Mouse (Mus musculus) heart, embryonic 13.5 days (tissue): ENCODE results near the gene Crcp. TPM values are rescaled to one million over a fixed set of nuclear protein-coding genes. Genes with fewer than 3 reads are reported as not detected.

ENCODE experiments used
- ATAC-seq: fragments of 200-750 bp; cut with Nextera tagmentation; 2 replicates; pipeline ENCODE4 v1.8.0; 2017; ENCODE audit warnings: moderate TSS enrichment; ENCODE audit not compliant: insufficient number of reproducible peaks, low FRiP score, low TSS enrichment; ENCODE audit errors: extremely low read depth
- H3K27ac ChIP-seq: fragments of 300-500 bp; sonication (generic); replicated peaks from 2 replicates; pipeline ENCODE4 v1.5.1; 2015; ENCODE audit warnings: moderate library complexity, mild to moderate bottlenecking, inconsistent platforms
- H3K27me3 ChIP-seq: fragments of 300-500 bp; sonication (generic); replicated peaks from 2 replicates; pipeline ENCODE4 v1.6.1; 2015; ENCODE audit warnings: mild to moderate bottlenecking, inconsistent platforms
- H3K36me3 ChIP-seq: fragments of 300-500 bp; sonication (generic); 2 replicates; pipeline ENCODE4 v1.6.1; 2015; ENCODE audit warnings: mild to moderate bottlenecking, inconsistent platforms
- H3K4me1 ChIP-seq: fragments of 300-500 bp; sonication (generic); 2 replicates; pipeline ENCODE4 v1.6.1; 2015; ENCODE audit warnings: inconsistent platforms
- H3K4me2 ChIP-seq: fragments of 300-500 bp; sonication (generic); 2 replicates; pipeline ENCODE4 v1.6.1; 2015; ENCODE audit warnings: inconsistent platforms, mild to moderate bottlenecking, moderate library complexity
- H3K4me3 ChIP-seq: fragments of 300-500 bp; sonication (generic); 2 replicates; pipeline ENCODE4 v1.5.1; 2015; ENCODE audit warnings: moderate library complexity, mild to moderate bottlenecking, inconsistent platforms
- H3K9ac ChIP-seq: fragments of 300-500 bp; sonication (generic); 2 replicates; pipeline ENCODE4 v1.6.1; 2015; ENCODE audit warnings: inconsistent platforms, mild to moderate bottlenecking, moderate library complexity
- H3K9me3 ChIP-seq: fragments of 300-500 bp; sonication (generic); 2 replicates; pipeline ENCODE4 v1.6.1; 2016; ENCODE audit warnings: inconsistent platforms
- WGBS: fragments of 180-500 bp; shearing (Covaris S2); methylation state at CpG from one replicate; pipeline ENCODE4 v1.1.7; 2015; ENCODE audit warnings: mixed read lengths; 5-methylcytosine and 5-hydroxymethylcytosine counted together
- polyA plus RNA-seq: library from polyadenylated mRNA; unstranded; fragments of >200 nt; fragmentation: Nextera tagmentation; extraction: Ambion mirVana; gene quantifications from 2 replicates; pipeline ENCODE4 v1.2.1, GENCODE M21; 2015

The Crcp gene
- polyA plus RNA-seq, 1 experiment from 2014 or later: 23.8 TPM

DNA sequence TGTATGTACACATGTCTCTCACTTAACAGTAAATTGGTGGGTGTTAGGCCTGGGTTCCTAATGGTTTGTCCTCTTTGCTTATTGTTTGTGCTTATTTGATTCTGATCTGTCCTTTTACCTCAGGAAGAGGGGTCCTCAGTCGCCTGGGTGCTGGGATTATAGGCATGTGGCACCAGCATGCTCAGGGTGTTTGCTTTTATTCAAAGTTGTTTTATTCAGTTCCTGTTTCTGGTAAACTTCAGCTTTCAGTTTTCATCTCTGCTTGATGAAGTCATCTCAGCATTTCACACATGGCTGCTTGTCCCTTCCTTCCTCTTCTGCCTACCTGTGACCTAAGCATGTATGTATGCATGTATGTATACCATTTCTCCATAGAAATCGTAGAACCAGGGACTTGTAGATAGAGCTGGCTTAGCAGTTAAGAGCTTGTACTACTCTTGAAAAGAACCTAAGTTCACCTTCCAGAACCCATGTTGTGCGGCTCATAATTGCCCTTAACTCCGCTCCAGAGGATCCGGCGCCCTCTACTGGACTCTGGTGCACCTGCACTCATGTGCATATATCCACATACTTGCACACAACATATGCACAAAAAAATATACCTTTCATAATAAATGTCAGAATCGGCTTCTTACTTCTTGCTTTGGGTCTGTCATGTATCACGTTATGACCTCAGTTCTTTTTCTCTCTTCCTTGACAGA, 52.2 kb downstream of the Crcp start:
- WGBS: 98% methylated on average over 8 of the region's 8 CpGs
- no peak overlapping the region for H3K9ac ChIP-seq
- H3K4me1 ChIP-seq: peaks cover 19% of the 10 kb centered on the region
- H3K36me3 ChIP-seq: peaks cover 10% of the 10 kb centered on the region
- H3K27me3 ChIP-seq: peaks cover 26% of the 10 kb centered on the region
- ATAC-seq: no peak
- H3K27ac ChIP-seq: no peak overlapping the region
- no peak overlapping the region for H3K4me3 ChIP-seq
- no peak overlapping the region for H3K4me2 ChIP-seq
- H3K9me3 ChIP-seq: peaks cover 9% of the 10 kb centered on the region; the same call in 1 of the 2 replicates

- 79% methylated on average over 4 of the region's 4 CpGs for WGBS
- Histone ChIP-seq H3K4me1 (peaks cover 19% of the 10 kb centered on the region), H3K27me3 (peaks cover 15% of the 10 kb centered on the region), H3K9ac (no peak overlapping the region), H3K4me3 (no peak overlapping the region), H3K27ac (no peak overlapping the region), H3K9me3 (peaks cover 9% of the 10 kb centered on the region; the same call in 1 of the 2 replicates), H3K4me2 (no peak overlapping the region), H3K36me3 (peaks cover 10% of the 10 kb centered on the region)
- no peak for ATAC-seq
These were observed 53.3 kb downstream of the Crcp start for GRCm38 (mm10) chr5:130082431-130082830.

DNA sequence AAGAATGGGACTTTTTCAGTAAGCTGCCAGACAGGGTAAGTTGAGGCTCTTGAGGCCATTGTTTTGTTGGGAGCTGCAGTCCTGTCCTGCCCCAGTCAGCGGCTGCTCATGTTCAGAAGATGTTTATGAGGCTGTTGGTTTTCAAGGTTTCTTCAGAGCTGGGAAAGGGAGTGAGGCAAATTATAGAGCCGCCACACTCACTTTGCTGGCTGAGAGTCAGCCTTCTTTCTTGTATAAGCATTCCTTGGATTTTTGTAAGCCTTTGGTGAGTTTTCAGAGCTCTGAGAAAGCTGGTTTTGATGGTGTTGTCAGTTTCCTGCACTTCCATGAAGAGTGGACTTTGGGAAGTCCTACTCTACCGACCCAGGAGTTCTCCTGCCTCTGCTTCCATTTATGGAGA, 55.2 kb downstream of the Crcp start:
- WGBS: 67% methylated on average over 3 of the region's 3 CpGs
- H3K9ac ChIP-seq: no peak overlapping the region

DNA sequence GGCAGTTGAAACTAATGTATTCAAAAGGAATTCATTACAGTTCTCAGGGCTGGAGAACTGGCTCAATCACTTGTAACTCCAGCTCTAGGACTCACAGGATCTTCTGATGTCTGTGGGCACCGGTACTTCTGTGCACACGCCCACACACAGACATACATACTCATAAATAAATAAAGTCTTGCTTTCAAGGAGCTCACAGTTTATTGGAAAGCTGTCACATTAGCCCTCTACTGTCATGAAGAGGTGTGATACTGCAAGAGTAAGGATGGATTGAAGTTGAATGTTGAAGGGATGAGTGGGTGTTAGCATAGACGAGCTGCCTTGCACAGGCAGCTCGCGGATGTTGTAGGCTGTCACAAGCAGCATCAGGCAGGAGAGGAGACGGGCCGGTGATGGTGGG, 58.9 kb downstream of the Crcp start:
- no peak overlapping the region for H3K4me3 ChIP-seq
- H3K4me1 ChIP-seq: peaks cover 9% of the 10 kb centered on the region; the same call in 1 of the 2 replicates
- 84% methylated on average over 7 of the region's 7 CpGs for WGBS
- no peak overlapping the region for H3K9ac ChIP-seq
- H3K36me3 ChIP-seq: peaks cover 3% of the 10 kb centered on the region; the same call in 1 of the 2 replicates
- ATAC-seq: no peak
- no peak overlapping the region for H3K4me2 ChIP-seq
- H3K9me3 ChIP-seq: no peaks in the 10 kb centered on the region
- no peak overlapping the region for H3K27ac ChIP-seq
- H3K27me3 ChIP-seq: no peaks in the 10 kb centered on the region

More for the DNA sequence above, 55.2 kb downstream of the Crcp start:
- H3K9me3 ChIP-seq: peaks cover 9% of the 10 kb centered on the region; the same call in 1 of the 2 replicates
- no peak for ATAC-seq
- H3K27me3 ChIP-seq: no peaks in the 10 kb centered on the region
- H3K4me2 ChIP-seq: no peak overlapping the region
- H3K36me3 ChIP-seq: peaks cover 10% of the 10 kb centered on the region
- peaks cover 11% of the 10 kb centered on the region for H3K4me1 ChIP-seq
- H3K27ac ChIP-seq: no peak overlapping the region
- H3K4me3 ChIP-seq: no peak overlapping the region

GRCm38 (mm10) chr5:130088612-130089011, 59.5 kb downstream of the Crcp start:
- no peak for ATAC-seq
- Histone ChIP-seq H3K27ac (no peak overlapping the region), H3K9me3 (no peaks in the 10 kb centered on the region), H3K27me3 (no peaks in the 10 kb centered on the region), H3K36me3 (peaks cover 3% of the 10 kb centered on the region; the same call in 1 of the 2 replicates), H3K4me2 (no peak overlapping the region), H3K9ac (no peak overlapping the region), H3K4me1 (peaks cover 9% of the 10 kb centered on the region; the same call in 1 of the 2 replicates), H3K4me3 (no peak overlapping the region)
- WGBS: 88% methylated on average over 4 of the region's 4 CpGs

DNA sequence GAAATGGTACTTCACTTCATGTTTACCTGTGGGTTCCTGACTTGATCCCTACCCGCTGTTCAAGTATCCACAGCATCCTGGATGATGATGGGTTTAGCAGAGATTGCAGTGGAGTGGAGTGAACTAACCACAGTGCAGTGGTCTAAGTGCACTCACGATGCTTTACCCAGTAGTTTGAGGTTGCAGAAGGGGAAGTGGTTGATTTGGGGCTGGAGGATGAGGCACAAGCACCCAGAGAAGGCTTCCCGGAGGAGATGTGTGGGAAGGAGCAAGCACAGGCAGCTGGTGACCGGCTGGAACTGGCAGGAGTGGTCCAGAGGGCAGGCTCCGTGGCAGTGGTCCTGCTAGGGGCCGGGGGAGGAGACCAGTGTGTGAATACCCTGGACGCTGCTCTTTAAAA, 60.1 kb downstream of the Crcp start:
- H3K4me3 ChIP-seq: no peak overlapping the region
- peaks cover 3% of the 10 kb centered on the region; the same call in 1 of the 2 replicates for H3K36me3 ChIP-seq
- H3K27ac ChIP-seq: no peak overlapping the region
- no peak overlapping the region for H3K4me2 ChIP-seq
- no peak overlapping the region for H3K9ac ChIP-seq
- H3K27me3 ChIP-seq: no peaks in the 10 kb centered on the region
- peaks cover 9% of the 10 kb centered on the region; the same call in 1 of the 2 replicates for H3K4me1 ChIP-seq
- 73% methylated on average over 7 of the region's 7 CpGs for WGBS
- no peak for ATAC-seq
- no peaks in the 10 kb centered on the region for H3K9me3 ChIP-seq

DNA sequence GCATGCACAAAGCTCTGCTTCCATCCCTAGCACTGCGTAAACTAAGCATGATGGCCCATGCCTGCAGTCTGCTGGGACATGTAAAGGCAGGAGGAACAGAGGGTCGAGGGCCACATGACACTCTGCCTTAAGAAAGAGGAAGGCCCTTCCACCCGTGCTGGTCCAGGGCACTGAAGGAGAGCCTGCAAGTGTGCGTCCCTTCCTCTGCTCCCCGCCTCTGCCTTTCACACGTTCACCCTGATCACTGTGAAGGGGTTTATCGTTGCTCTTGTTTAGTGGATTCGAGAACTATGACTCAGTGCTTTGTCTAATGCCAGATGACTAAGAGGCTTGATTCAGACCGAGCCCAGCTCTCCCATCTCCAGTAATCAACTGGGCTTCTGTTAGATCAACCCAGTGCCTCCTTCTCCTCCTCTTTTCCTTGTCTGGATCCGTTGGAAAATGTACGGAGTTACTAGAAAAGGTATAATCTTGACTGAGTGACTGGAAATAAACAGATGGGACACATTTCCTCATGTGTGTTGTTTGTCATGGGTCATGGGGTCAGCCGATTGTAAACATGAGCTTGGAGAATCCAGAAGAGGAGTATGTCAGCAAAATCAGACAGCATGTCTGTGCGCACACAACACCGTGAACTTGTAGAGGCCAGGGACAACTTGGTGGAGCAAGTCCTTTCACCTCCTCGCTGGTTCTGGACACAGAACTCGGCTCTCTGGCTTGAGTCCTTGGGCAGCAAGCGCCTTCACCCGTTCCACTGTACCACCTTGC, 60.7 kb downstream of the Crcp start:
- H3K4me3 ChIP-seq: no peak overlapping the region
- H3K9me3 ChIP-seq: no peaks in the 10 kb centered on the region
- no peak for ATAC-seq
- WGBS: 72% methylated on average over 18 of the region's 18 CpGs
- peaks cover 3% of the 10 kb centered on the region; the same call in 1 of the 2 replicates for H3K36me3 ChIP-seq
- no peaks in the 10 kb centered on the region for H3K27me3 ChIP-seq
- H3K4me1 ChIP-seq: peaks cover 5% of the 10 kb centered on the region; the same call in 1 of the 2 replicates
- H3K4me2 ChIP-seq: no peak overlapping the region
- H3K9ac ChIP-seq: no peak overlapping the region
- no peak overlapping the region for H3K27ac ChIP-seq

GRCm38 (mm10) chr5:130096754-130097153, 67.7 kb downstream of the Crcp start:
- 72% methylated on average over 12 of the region's 12 CpGs for WGBS
- no peak; the same call in 1 of the 2 replicates for ATAC-seq

DNA sequence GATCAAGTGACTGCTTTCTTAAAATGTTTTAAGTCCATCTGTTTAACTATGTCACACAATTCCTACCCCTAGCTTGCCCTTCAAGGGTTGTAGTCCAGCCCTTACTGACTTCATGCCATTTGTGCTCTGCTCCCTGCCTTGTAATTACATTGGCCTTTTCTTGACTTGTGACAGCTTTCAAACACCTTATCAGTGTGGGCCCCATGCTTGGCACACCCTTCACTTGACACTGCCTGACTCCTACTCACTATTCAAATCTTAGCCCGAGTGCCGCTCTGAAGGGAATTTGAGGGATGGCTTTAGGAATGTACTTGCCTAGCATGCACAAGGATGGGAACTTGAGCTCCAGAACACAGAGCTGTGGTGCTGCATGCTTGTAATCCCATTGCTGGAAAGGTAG, 68.7 kb downstream of the Crcp start:
- Histone ChIP-seq H3K4me1 (peaks cover 24% of the 10 kb centered on the region), H3K36me3 (peaks cover 15% of the 10 kb centered on the region), H3K27ac (no peak overlapping the region), H3K4me3 (no peak overlapping the region), H3K9ac (no peak overlapping the region), H3K4me2 (no peak overlapping the region), H3K27me3 (no peaks in the 10 kb centered on the region), H3K9me3 (no peaks in the 10 kb centered on the region)
- 9% methylated on average over 2 of the region's 2 CpGs for whole genome bisulfite sequencing
- ATAC-seq: no peak

More at GRCm38 (mm10) chr5:130096754-130097153, 67.7 kb downstream of the Crcp start:
- H3K4me3 ChIP-seq: no peak overlapping the region
- H3K27ac ChIP-seq: no peak overlapping the region
- no peak overlapping the region for H3K4me2 ChIP-seq
- H3K9me3 ChIP-seq: no peaks in the 10 kb centered on the region
- H3K4me1 ChIP-seq: peaks cover 24% of the 10 kb centered on the region
- no peak overlapping the region for H3K9ac ChIP-seq
- H3K27me3 ChIP-seq: no peaks in the 10 kb centered on the region
- H3K36me3 ChIP-seq: peaks cover 4% of the 10 kb centered on the region

GRCm38 (mm10) chr5:130101724-130102123, 72.6 kb downstream of the Crcp start:
- H3K9ac ChIP-seq: no peak overlapping the region
- no peak overlapping the region for H3K27ac ChIP-seq
- no peak for ATAC-seq
- no peaks in the 10 kb centered on the region for H3K27me3 ChIP-seq
- no peak overlapping the region for H3K4me2 ChIP-seq
- H3K36me3 ChIP-seq: peaks cover 23% of the 10 kb centered on the region
- WGBS: 91% methylated on average over 17 of the region's 17 CpGs
- no peak overlapping the region for H3K4me3 ChIP-seq
- no peaks in the 10 kb centered on the region for H3K9me3 ChIP-seq
- H3K4me1 ChIP-seq: peaks cover 20% of the 10 kb centered on the region

- H3K27ac ChIP-seq: no peak overlapping the region
- ATAC-seq: no peak
- H3K4me1 ChIP-seq: no peaks in the 10 kb centered on the region
- no peaks in the 10 kb centered on the region for H3K9me3 ChIP-seq
- no peak overlapping the region for H3K4me2 ChIP-seq
- H3K36me3 ChIP-seq: peaks cover 21% of the 10 kb centered on the region
- no peaks in the 10 kb centered on the region for H3K27me3 ChIP-seq
- H3K4me3 ChIP-seq: no peak overlapping the region
- H3K9ac ChIP-seq: no peak overlapping the region
- 51% methylated on average over 3 of the region's 3 CpGs for WGBS
These were observed 80.3 kb downstream of the Crcp start for GRCm38 (mm10) chr5:130109348-130109747.
